Mouse (Mus musculus) midbrain, embryonic 10.5 days (tissue): ENCODE measurements around the gene Atg4d. TPM values are rescaled to one million over a fixed set of nuclear protein-coding genes. Genes with fewer than 3 reads are reported as not detected.
A peak's percentile ranks its signal among the peaks of the same experiment; 100 is the strongest.

Experiments
- DNase-seq: peaks from one replicate; pipeline ENCODE4 v3.0.0-alpha.2; 2017; ENCODE audit warnings: low spot score
- H3K27ac ChIP-seq: fragments of 300-500 bp; sonication (generic); replicated peaks from 2 replicates; pipeline ENCODE4 v1.5.1; 2016; ENCODE audit warnings: mild to moderate bottlenecking
- H3K27me3 ChIP-seq: fragments of 300-500 bp; sonication (generic); 2 replicates; pipeline ENCODE4 v1.6.1; 2016; ENCODE audit warnings: low read depth, mild to moderate bottlenecking; ENCODE audit not compliant: poor library complexity, severe bottlenecking
- H3K36me3 ChIP-seq: fragments of 300-500 bp; sonication (generic); 2 replicates; pipeline ENCODE4 v1.6.1; 2016; ENCODE audit warnings: mild to moderate bottlenecking, moderate library complexity
- H3K4me1 ChIP-seq: fragments of 300-500 bp; sonication (generic); 2 replicates; pipeline ENCODE4 v1.6.1; 2016
- H3K4me3 ChIP-seq: fragments of 300-500 bp; sonication (generic); 2 replicates; pipeline ENCODE4 v1.5.1; 2016; ENCODE audit warnings: mild to moderate bottlenecking, moderate library complexity
- H3K9me3 ChIP-seq: fragments of 300-500 bp; sonication (generic); replicated peaks from 2 replicates; pipeline ENCODE4 v1.6.1; 2016; ENCODE audit warnings: mild to moderate bottlenecking
- WGBS: fragments of 180-500 bp; shearing (Covaris S2); methylation state at CpG from one replicate; pipeline ENCODE4 v1.1.7; 2016; 5-methylcytosine and 5-hydroxymethylcytosine counted together
- polyA plus RNA-seq: library from polyadenylated mRNA; unstranded; fragments of >200 nt; fragmentation: Nextera tagmentation; extraction: Ambion mirVana; gene quantifications from 2 replicates; pipeline ENCODE4 v1.2.1, GENCODE M21; 2016

The Atg4d gene
- polyA plus RNA-seq, 1 experiment from 2014 or later, result 48.6 TPM

GRCm38 (mm10) chr9:21232867-21233266 is 32.2 kb upstream of the Atg4d start:
- Histone ChIP-seq H3K27me3 (peaks cover 25% of the 10 kb centered on the region; the same call in 1 of the 2 replicates), H3K36me3 (peaks cover 80% of the 10 kb centered on the region), H3K4me3 (no peak overlapping the region), H3K27ac (no peak overlapping the region), H3K9me3 (no peaks in the 10 kb centered on the region), H3K4me1 (peaks cover 19% of the 10 kb centered on the region)
- WGBS, result 89% methylated on average over 5 of the region's 5 CpGs
- no peak for DNase-seq

GRCm38 (mm10) chr9:21233366-21233765 is 31.7 kb upstream of the Atg4d start:
- H3K36me3 ChIP-seq, result peaks cover 80% of the 10 kb centered on the region
- H3K4me1 ChIP-seq, result peaks cover 18% of the 10 kb centered on the region
- WGBS, result 86% methylated on average over 29 of the region's 29 CpGs
- H3K9me3 ChIP-seq, result no peaks in the 10 kb centered on the region
- no peak overlapping the region for H3K4me3 ChIP-seq
- H3K27ac ChIP-seq, result no peak overlapping the region
- no peak for DNase-seq
- H3K27me3 ChIP-seq, result peaks cover 20% of the 10 kb centered on the region; the same call in 1 of the 2 replicates

GRCm38 (mm10) chr9:21233805-21234204 is 31.3 kb upstream of the Atg4d start:
- Histone ChIP-seq H3K4me3 (no peak overlapping the region), H3K4me1 (peaks cover 18% of the 10 kb centered on the region), H3K9me3 (no peaks in the 10 kb centered on the region), H3K27me3 (peaks cover 15% of the 10 kb centered on the region; the same call in 1 of the 2 replicates), H3K27ac (no peak overlapping the region), H3K36me3 (peaks cover 79% of the 10 kb centered on the region)
- WGBS, result 71% methylated on average over 28 of the region's 28 CpGs
- DNase-seq, result no peak

GRCm38 (mm10) chr9:21235341-21235740 is 29.8 kb upstream of the Atg4d start:
- DNase-seq, result no peak
- 89% methylated on average over 4 of the region's 4 CpGs for WGBS
- H3K36me3 ChIP-seq, result peaks cover 63% of the 10 kb centered on the region

GRCm38 (mm10) chr9:21236991-21237367 is 28.1 kb upstream of the Atg4d start:
- Histone ChIP-seq H3K4me1 (peaks cover 28% of the 10 kb centered on the region), H3K9me3 (no peaks in the 10 kb centered on the region), H3K27me3 (peaks cover 33% of the 10 kb centered on the region), H3K27ac (peak overlapping the region; percentile 99), H3K36me3 (peaks cover 49% of the 10 kb centered on the region), H3K4me3 (peak overlapping the region; percentile 76)
- WGBS, result 87% methylated on average over 25 of the region's 25 CpGs
- no peak for DNase-seq

More at GRCm38 (mm10) chr9:21235341-21235740, 29.8 kb upstream of the Atg4d start:
- Histone ChIP-seq H3K27ac (no peak overlapping the region), H3K4me1 (peaks cover 26% of the 10 kb centered on the region), H3K27me3 (peaks cover 17% of the 10 kb centered on the region), H3K9me3 (no peaks in the 10 kb centered on the region), H3K4me3 (no peak overlapping the region)

GRCm38 (mm10) chr9:21237368-21238003 is 27.6 kb upstream of the Atg4d start:
- Histone ChIP-seq H3K27me3 (peaks cover 38% of the 10 kb centered on the region), H3K4me1 (peaks cover 27% of the 10 kb centered on the region), H3K9me3 (no peaks in the 10 kb centered on the region), H3K36me3 (peaks cover 44% of the 10 kb centered on the region), H3K4me3 (peak overlapping the region; percentile 76), H3K27ac (peak overlapping the region; percentile 99)
- WGBS, result 23% methylated on average over 19 of the region's 19 CpGs
- DNase-seq, result peak; percentile 60

GRCm38 (mm10) chr9:21238004-21238732 is 26.9 kb upstream of the Atg4d start:
- Histone ChIP-seq H3K4me3 (peak overlapping the region; percentile 76), H3K36me3 (peaks cover 37% of the 10 kb centered on the region), H3K27ac (peak overlapping the region; percentile 99), H3K9me3 (peaks cover 7% of the 10 kb centered on the region; the same call in 1 of the 2 replicates), H3K4me1 (peaks cover 27% of the 10 kb centered on the region), H3K27me3 (peaks cover 45% of the 10 kb centered on the region)
- no peak for DNase-seq
- WGBS, result 2% methylated on average over 31 of the region's 31 CpGs

GRCm38 (mm10) chr9:21238733-21239464 is 26.2 kb upstream of the Atg4d start, which contains the start of gene Keap1:
Gene Keap1, minus strand, starts transcription at chr9:21239361.
- WGBS, result under 1% methylated on average over 88 of the region's 90 CpGs
- peak; percentile 84 for DNase-seq
- Histone ChIP-seq H3K27ac (peak within 1 kb of the TSS; percentile 99), H3K9me3 (peaks cover 8% of the 10 kb centered on the region; the same call in 1 of the 2 replicates), H3K4me3 (peak within 1 kb of the TSS; percentile 76), H3K27me3 (peaks cover 45% of the 10 kb centered on the region), H3K4me1 (peaks cover 29% of the 10 kb centered on the region), H3K36me3 (peaks cover 30% of the 10 kb centered on the region)

GRCm38 (mm10) chr9:21239465-21239848 is 25.6 kb upstream of the Atg4d start:
- Histone ChIP-seq H3K27me3 (peaks cover 50% of the 10 kb centered on the region), H3K4me3 (peak overlapping the region; percentile 76), H3K9me3 (peaks cover 8% of the 10 kb centered on the region; the same call in 1 of the 2 replicates), H3K4me1 (peaks cover 35% of the 10 kb centered on the region), H3K27ac (peak overlapping the region; percentile 99; the same call in 1 of the 2 replicates), H3K36me3 (peaks cover 24% of the 10 kb centered on the region)
- DNase-seq, result no peak
- WGBS, result 41% methylated on average over 4 of the region's 4 CpGs

- Histone ChIP-seq H3K9me3 (peaks cover 8% of the 10 kb centered on the region; the same call in 1 of the 2 replicates), H3K27ac (no peak overlapping the region), H3K4me1 (peaks cover 43% of the 10 kb centered on the region), H3K27me3 (peaks cover 68% of the 10 kb centered on the region), H3K4me3 (peak overlapping the region; percentile 29; the same call in 1 of the 2 replicates), H3K36me3 (peaks cover 7% of the 10 kb centered on the region; the same call in 1 of the 2 replicates)
- DNase-seq, result peak; percentile 87
- WGBS, result 5% methylated on average over 11 of the region's 11 CpGs
These were observed 23.8 kb upstream of the Atg4d start for GRCm38 (mm10) chr9:21241343-21241742.

- peaks cover 33% of the 10 kb centered on the region for H3K4me1 ChIP-seq
- H3K4me3 ChIP-seq, result peak overlapping the region; percentile 51
- peaks cover 8% of the 10 kb centered on the region; the same call in 1 of the 2 replicates for H3K9me3 ChIP-seq
- no peaks in the 10 kb centered on the region for H3K36me3 ChIP-seq
- 6% methylated on average over 42 of the region's 42 CpGs for WGBS
- H3K27me3 ChIP-seq, result peaks cover 94% of the 10 kb centered on the region
- DNase-seq, result no peak
- no peak overlapping the region for H3K27ac ChIP-seq
These were observed 21.2 kb upstream of the Atg4d start for GRCm38 (mm10) chr9:21243826-21244427.
